Mouse (Mus musculus) liver, postnatal 0 days (tissue): ENCODE measurements around the gene Itpr2. TPM values are rescaled to one million over a fixed set of nuclear protein-coding genes. Genes with fewer than 3 reads are reported as not detected.
"Not testable (repeated sequence)": the region's sequence is repeated elsewhere in the genome, so short reads cannot be mapped to it uniquely, and the experiment has no call there.

ENCODE experiments used
- ATAC-seq: fragments of 200-750 bp; cut with Nextera tagmentation; 2 replicates; pipeline ENCODE4 v1.8.0; 2017; ENCODE audit warnings: mild to moderate bottlenecking, moderate library complexity
- DNase-seq: peaks from one replicate; pipeline ENCODE4 v3.0.0-alpha.2; 2016
- H3K27ac ChIP-seq: fragments of 300-500 bp; sonication (generic); 2 replicates; pipeline ENCODE4 v1.5.1; 2014; ENCODE audit warnings: antibody characterized with exemption, moderate library complexity, mild to moderate bottlenecking, low read depth
- H3K27me3 ChIP-seq: fragments of 300-500 bp; sonication (generic); 2 replicates; pipeline ENCODE4 v1.6.1; 2014; ENCODE audit warnings: low read length, control low read depth, mixed read lengths; ENCODE audit not compliant: insufficient read depth
- H3K36me3 ChIP-seq: fragments of 300-500 bp; sonication (generic); replicated peaks from 2 replicates; pipeline ENCODE4 v1.6.1; 2014; ENCODE audit warnings: mild to moderate bottlenecking, control low read depth, low read length, moderate library complexity, mixed read lengths; ENCODE audit not compliant: insufficient read depth
- H3K4me1 ChIP-seq: fragments of 300-500 bp; sonication (generic); 2 replicates; pipeline ENCODE4 v1.6.1; 2014; ENCODE audit warnings: antibody characterized with exemption, mild to moderate bottlenecking, control low read depth; ENCODE audit not compliant: insufficient read depth
- H3K4me2 ChIP-seq: fragments of 300-500 bp; sonication (generic); 2 replicates; pipeline ENCODE4 v1.6.1; 2014; ENCODE audit warnings: low read depth, mild to moderate bottlenecking, low read length, moderate library complexity, mixed read lengths
- H3K4me3 ChIP-seq: fragments of 300-500 bp; sonication (generic); 2 replicates; pipeline ENCODE4 v1.5.1; 2014; ENCODE audit warnings: low read depth, low read length
- H3K9ac ChIP-seq: fragments of 300-500 bp; sonication (generic); replicated peaks from 2 replicates; pipeline ENCODE4 v1.6.1; 2014; ENCODE audit warnings: mild to moderate bottlenecking, moderate library complexity
- H3K9me3 ChIP-seq: fragments of 300-500 bp; sonication (generic); 2 replicates; pipeline ENCODE4 v1.6.1; 2016; ENCODE audit warnings: mild to moderate bottlenecking, control low read depth, low read length, mixed read lengths
- CTCF ChIP-seq: sonication (generic); IDR thresholded peaks from 2 replicates; pipeline ENCODE4 v1.5.1; 2016; ENCODE audit warnings: antibody characterized with exemption, low read depth
- EP300 ChIP-seq: IDR thresholded peaks from 2 replicates; pipeline ENCODE4 v1.6.1; 2016; ENCODE audit warnings: antibody characterized with exemption, low read depth, mild to moderate bottlenecking
- WGBS: fragments of 180-500 bp; shearing (Covaris S2); extraction: QIAGEN DNeasy Blood & Tissue Kit; methylation state at CpG from one replicate; pipeline ENCODE4 v1.1.7; 2014; ENCODE audit not compliant: insufficient replicate concordance; 5-methylcytosine and 5-hydroxymethylcytosine counted together
- polyA plus RNA-seq: library from polyadenylated mRNA; unstranded; fragments of >200 nt; fragmentation: Nextera tagmentation; extraction: Ambion mirVana; gene quantifications from 2 replicates; pipeline ENCODE4 v1.2.1, GENCODE M21; 2015

The Itpr2 gene
- polyA plus RNA-seq, 1 experiment from 2014 or later, result 13.8 TPM

DNA sequence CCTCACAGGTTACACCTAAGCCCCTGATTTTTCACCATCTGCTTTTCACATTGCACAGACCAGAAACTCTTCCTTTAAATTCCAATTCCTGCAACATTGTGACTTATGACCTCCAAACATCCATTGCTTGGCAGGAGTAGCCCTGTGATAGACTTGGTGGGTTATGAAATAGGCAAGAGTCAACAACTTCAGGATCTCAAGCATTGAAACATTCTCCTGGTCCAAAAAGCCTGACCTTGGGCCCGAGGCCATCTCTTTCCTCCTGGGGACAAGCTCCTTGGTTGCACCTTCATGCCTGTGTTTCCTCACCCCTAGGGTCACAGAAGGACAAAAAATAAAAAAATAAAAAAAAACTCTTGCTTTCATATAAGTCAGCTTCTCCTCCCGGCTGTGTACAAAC is 32.1 kb downstream of the Itpr2 start:
- 0 out of 2 replicates have a peak, but pooled peaks cover 3% of the 10 kb centered on the region for H3K9me3 ChIP-seq
- H3K36me3 ChIP-seq, result peaks cover 9% of the 10 kb centered on the region; the same call in 1 of the 2 replicates
- no peaks in the 10 kb centered on the region for H3K27me3 ChIP-seq
- no peak for ATAC-seq
- no peak overlapping the region for H3K4me2 ChIP-seq
- H3K4me3 ChIP-seq, result no peak overlapping the region
- peak overlapping the region; percentile 26; the same call in 1 of the 2 replicates for H3K27ac ChIP-seq
- H3K9ac ChIP-seq, result no peak overlapping the region
- TF ChIP-seq EP300 (no peak), CTCF (no peak)
- 64% methylated on average over 2 of the region's 2 CpGs for WGBS
- H3K4me1 ChIP-seq, result peaks cover 10% of the 10 kb centered on the region
- DNase-seq, result no peak

DNA sequence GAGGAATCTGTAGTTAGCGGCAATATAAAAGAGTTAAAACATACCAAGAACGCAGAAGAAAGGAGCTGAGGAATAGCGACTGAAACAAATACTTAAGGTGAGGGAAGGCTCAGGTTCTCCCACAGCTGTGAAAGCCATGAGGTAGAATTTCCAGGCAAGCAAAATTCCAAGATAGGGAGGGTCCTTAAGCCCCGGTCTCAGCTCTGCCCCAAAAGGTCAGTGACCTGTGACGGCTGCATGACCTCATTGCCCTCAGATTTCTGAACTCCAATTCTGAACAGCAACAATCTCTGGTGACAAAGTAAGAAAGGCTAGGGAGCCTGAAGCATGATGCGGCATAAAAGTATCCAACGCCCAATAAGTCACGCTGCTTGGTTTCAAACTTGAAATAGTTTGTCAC is 33.7 kb downstream of the Itpr2 start:
- Histone ChIP-seq H3K4me3 (no peak overlapping the region), H3K36me3 (peaks cover 9% of the 10 kb centered on the region; the same call in 1 of the 2 replicates), H3K4me2 (no peak overlapping the region), H3K27ac (no peak overlapping the region), H3K9me3 (0 out of 2 replicates have a peak, but pooled peaks cover 3% of the 10 kb centered on the region), H3K4me1 (peaks cover 7% of the 10 kb centered on the region), H3K27me3 (no peaks in the 10 kb centered on the region), H3K9ac (no peak overlapping the region)
- 76% methylated on average over 8 of the region's 8 CpGs for WGBS
- ATAC-seq, result no peak
- TF ChIP-seq EP300, result no peak
- no peak for TF ChIP-seq CTCF
- DNase-seq, result no peak

DNA sequence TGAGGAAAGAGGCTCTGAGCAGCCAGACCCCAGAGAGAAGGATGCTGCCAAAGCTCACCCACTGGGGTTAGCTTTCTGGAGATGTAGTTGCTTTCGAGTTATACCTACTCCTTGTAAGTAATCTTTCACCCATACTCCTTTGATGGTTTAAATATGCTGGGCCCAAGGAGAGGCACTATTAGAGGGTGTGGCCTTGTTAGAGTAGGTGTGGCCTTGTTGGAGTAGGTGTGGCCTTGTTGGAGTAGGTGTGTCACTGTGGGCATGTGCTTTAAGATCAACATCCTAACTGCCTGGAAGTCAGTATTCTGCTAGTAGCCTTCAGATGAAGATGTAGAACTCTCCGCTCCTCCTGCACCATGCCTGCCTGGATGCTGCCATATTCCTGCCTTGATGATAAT is 37.4 kb downstream of the Itpr2 start:
- not testable (repeated sequence) for H3K27me3 ChIP-seq, H3K36me3 ChIP-seq, H3K9ac ChIP-seq, H3K4me2 ChIP-seq, H3K4me1 ChIP-seq, DNase-seq, H3K27ac ChIP-seq, H3K9me3 ChIP-seq, H3K4me3 ChIP-seq
- ATAC-seq, result peak; percentile 23; the same call in 1 of the 2 replicates
- 67% methylated on average over 2 of the region's 2 CpGs for WGBS

DNA sequence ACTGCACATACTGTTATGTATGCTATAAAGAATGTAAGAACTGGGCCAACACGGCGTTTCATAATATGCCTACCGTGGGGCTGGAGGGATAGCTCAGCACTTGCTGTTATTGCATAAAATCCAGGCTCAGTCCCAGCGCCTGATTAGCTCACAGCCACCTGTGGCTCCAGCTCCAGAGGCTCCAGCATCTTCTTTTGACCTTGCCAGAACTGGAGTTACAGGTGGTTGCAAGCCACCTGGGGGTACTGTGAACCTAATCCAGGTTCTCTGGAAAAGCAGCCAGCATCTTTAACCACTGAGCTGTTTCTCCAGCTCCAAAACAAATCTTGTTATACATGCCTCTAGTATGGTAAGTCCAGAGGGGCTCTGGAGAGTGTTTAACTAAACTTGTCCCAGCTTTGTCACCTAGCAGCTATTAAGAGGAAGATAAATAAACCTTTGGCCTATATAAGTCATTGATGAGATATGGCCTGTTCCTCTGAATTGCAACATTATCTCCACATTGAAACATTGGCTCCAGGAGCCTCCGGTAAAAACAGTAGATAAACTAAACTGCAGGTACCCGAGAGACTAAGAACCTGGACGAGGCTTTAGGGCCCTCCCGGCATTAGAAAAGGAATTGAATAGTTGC is 37.9 kb downstream of the Itpr2 start:
- peaks cover 9% of the 10 kb centered on the region; the same call in 1 of the 2 replicates for H3K36me3 ChIP-seq
- no peak overlapping the region for H3K4me2 ChIP-seq
- no peak for DNase-seq
- H3K27me3 ChIP-seq, result no peaks in the 10 kb centered on the region
- TF ChIP-seq CTCF, result no peak
- TF ChIP-seq EP300, result no peak
- WGBS, result 65% methylated on average over 8 of the region's 8 CpGs
- H3K27ac ChIP-seq, result no peak overlapping the region
- H3K9me3 ChIP-seq, result 0 out of 2 replicates have a peak, but pooled peaks cover 3% of the 10 kb centered on the region
- no peak overlapping the region for H3K9ac ChIP-seq
- H3K4me3 ChIP-seq, result no peak overlapping the region
- peak; percentile 56 for ATAC-seq
- no peaks in the 10 kb centered on the region for H3K4me1 ChIP-seq

DNA sequence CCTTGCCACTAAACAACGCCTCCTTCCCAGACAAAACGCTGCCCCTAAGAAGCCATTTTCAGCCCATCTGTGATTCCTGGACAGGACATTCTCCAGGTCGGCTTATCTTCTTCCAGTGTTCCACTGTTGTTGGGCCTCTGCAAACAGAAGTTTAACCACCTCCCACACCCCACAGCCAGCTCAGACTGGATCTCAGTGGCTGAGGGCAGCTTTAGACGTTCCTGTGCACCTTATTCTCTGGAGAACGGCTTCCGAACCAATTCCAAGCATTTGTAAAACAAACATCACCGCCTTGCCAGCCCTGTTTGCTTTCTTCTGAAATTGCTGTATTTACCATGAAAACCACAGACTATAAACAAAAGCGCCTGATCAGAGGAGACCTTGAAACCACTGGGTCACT is 41.1 kb downstream of the Itpr2 start:
- ATAC-seq (no peak), DNase-seq (no peak)
- H3K9ac ChIP-seq, result no peak overlapping the region
- WGBS, result 53% methylated on average over 8 of the region's 8 CpGs
- TF ChIP-seq CTCF, result no peak
- TF ChIP-seq EP300, result no peak
- H3K9me3 ChIP-seq, result no peaks in the 10 kb centered on the region
- no peaks in the 10 kb centered on the region for H3K36me3 ChIP-seq
- no peak overlapping the region for H3K4me3 ChIP-seq
- H3K4me2 ChIP-seq, result no peak overlapping the region
- H3K4me1 ChIP-seq, result peaks cover under 1% of the 10 kb centered on the region
- no peaks in the 10 kb centered on the region for H3K27me3 ChIP-seq
- H3K27ac ChIP-seq, result no peak overlapping the region

DNA sequence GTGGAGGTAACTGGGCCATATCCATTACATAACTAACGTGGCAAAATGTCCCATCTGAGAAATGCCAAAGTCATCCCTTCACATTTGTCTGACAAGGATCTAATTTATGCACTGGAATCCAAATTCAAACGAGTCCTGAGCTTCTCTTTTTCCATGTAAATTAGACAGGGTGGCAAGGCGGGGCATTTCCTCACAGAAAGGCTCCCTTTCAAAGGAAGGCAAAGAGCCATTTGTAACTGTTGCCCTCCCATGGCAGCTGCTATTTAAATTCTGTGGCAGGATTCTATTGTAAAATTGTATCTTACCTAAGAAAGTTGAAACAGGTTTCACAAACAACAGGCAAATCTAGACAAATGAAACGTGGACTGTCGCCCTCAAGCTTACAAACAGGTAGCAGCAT is 43.6 kb downstream of the Itpr2 start:
- no peak overlapping the region for H3K4me2 ChIP-seq
- WGBS, result 50% methylated on average over 5 of the region's 5 CpGs
- no peak for DNase-seq
- no peak for TF ChIP-seq EP300
- TF ChIP-seq CTCF, result no peak
- H3K9ac ChIP-seq, result no peak overlapping the region
- H3K27me3 ChIP-seq, result no peaks in the 10 kb centered on the region
- ATAC-seq, result no peak
- no peaks in the 10 kb centered on the region for H3K36me3 ChIP-seq
- no peak overlapping the region for H3K27ac ChIP-seq
- H3K4me3 ChIP-seq, result no peak overlapping the region
- H3K4me1 ChIP-seq, result peaks cover 10% of the 10 kb centered on the region
- no peaks in the 10 kb centered on the region for H3K9me3 ChIP-seq

DNA sequence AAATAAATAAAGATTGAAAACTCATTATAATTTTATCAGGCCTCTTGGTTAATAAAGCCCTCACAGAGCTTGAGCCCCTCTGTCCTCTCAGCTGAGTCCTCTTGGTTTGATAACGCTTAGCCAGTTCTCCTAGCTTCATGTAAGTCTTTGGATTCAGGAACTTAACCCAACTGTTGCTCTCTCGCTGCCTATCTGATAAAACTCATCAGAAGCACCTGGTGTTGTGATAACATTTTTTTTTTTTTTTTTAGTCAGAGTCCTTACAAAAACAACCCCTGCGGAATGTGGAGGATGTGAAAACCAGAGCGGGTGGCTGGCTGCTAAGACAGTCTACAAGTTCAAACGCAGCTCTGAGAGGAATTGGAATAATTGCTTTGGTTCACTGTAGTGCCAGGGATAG is 45.3 kb downstream of the Itpr2 start:
- H3K9me3 ChIP-seq, result no peaks in the 10 kb centered on the region
- H3K4me2 ChIP-seq, result no peak overlapping the region
- H3K4me3 ChIP-seq, result no peak overlapping the region
- peaks cover 10% of the 10 kb centered on the region for H3K4me1 ChIP-seq
- no peak overlapping the region for H3K27ac ChIP-seq
- 76% methylated on average over 5 of the region's 5 CpGs for WGBS
- H3K27me3 ChIP-seq, result 0 out of 2 replicates have a peak, but pooled peaks cover 2% of the 10 kb centered on the region
- no peaks in the 10 kb centered on the region for H3K36me3 ChIP-seq
- DNase-seq, result no peak
- ATAC-seq, result no peak
- H3K9ac ChIP-seq, result no peak overlapping the region
- TF ChIP-seq CTCF (no peak), EP300 (no peak)
